In the genomic region with DNA sequence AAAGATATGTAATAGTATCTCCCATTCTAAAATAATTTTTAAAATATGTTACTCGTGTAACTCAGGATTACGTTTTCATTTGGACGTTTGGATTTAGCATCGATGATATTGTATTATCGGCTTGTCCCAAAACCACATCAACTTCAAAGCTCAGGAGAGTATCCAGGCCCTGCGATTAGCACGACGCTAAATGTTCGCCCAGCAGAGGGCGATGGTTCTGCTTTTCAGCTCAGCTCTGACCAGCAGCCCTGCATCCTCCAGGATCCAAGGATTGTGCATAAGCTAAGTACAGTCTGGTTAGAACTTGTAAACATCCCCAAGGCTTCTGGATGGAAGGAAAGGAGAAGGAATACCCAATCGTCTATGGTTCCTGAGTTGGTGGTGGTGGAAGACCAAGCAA, we compare ENCODE assay signal across 9 mouse cellular contexts.
DNase-seq lines count a peak whose midpoint lies in the region; ATAC-seq and TF ChIP-seq lines count a peak whose summit lies in the region.
"Had no signal": no experiment of that assay in that cellular context is flagged by ENCODE, and none has a peak within 500 bp of the region (broad histone marks: within the 10 kb centered on the region; RNA-seq: fewer than 3 reads in every experiment).

No protein-coding gene starts in this region.

- H3K9ac ChIP-seq in MEL (ENCODE audit: control insufficient read depth, low read depth, low read length, poor library complexity, severe bottlenecking) = no peak overlapping the region
- no peak overlapping the region for H3K9ac ChIP-seq in hindbrain, embryonic 13.5 days
- H3K9ac ChIP-seq in midbrain, embryonic 15.5 days = no peak overlapping the region
- H3K9ac ChIP-seq: heart, embryonic 15.5 days had no signal

- H3K27me3 ChIP-seq in cerebellum, adult 2 months (ENCODE audit: control insufficient read depth, insufficient read depth, low read length) = no peaks in the 10 kb centered on the region
- H3K27me3 ChIP-seq in MEL (ENCODE audit: control insufficient read depth in 1 of 2, insufficient read depth in 2 of 2, low read length in 2 of 2) = no peaks in the 10 kb centered on the region
- H3K27me3 ChIP-seq in embryonic facial prominence, embryonic 10.5 days (replicated peaks; ENCODE audit: low read depth, poor library complexity, severe bottlenecking) = no peaks in the 10 kb centered on the region
- no peaks in the 10 kb centered on the region for H3K27me3 ChIP-seq in hindbrain, embryonic 13.5 days
- no peaks in the 10 kb centered on the region for H3K27me3 ChIP-seq in midbrain, embryonic 15.5 days (replicated peaks)
- H3K27me3 ChIP-seq: heart, embryonic 15.5 days had no signal

- no peak for TF ChIP-seq EP300 in MEL (IDR thresholded peaks at IDR 0.05; ENCODE audit: low read depth in 1 of 2, low read length in 2 of 2)

- DNase-seq in cerebellum, adult 2 months = peak in 1 of 2 experiments; percentile 4
- DNase-seq in cerebellum, adult 11-12 months = no peak
- DNase-seq in MEL (ENCODE audit: low read depth, low spot score) = peak; percentile 14
- peak; percentile 72 for DNase-seq in embryonic facial prominence, embryonic 10.5 days (ENCODE audit: low spot score)
- DNase-seq in layer of hippocampus, postnatal 36 days = peak; percentile 8 to 34
- peak; percentile 21 to 68 for DNase-seq in urinary bladder, postnatal 4 days (ENCODE audit: low spot score in 2 of 2)

- no peak for TF ChIP-seq POLR2A in cerebellum, adult 2 months (IDR thresholded peaks at IDR 0.05; ENCODE audit: borderline replicate concordance, insufficient read depth, low read length)
- no peak for TF ChIP-seq POLR2A in MEL (IDR thresholded peaks at IDR 0.05; ENCODE audit: control insufficient read depth in 1 of 2, insufficient read depth in 1 of 2, low read depth in 1 of 2, low read length in 2 of 2, poor library complexity in 1 of 2)

- H3K79me2 ChIP-seq in MEL (ENCODE audit: control insufficient read depth, insufficient read depth, low read length, poor library complexity) = no peaks in the 10 kb centered on the region

- ATAC-seq in hindbrain, embryonic 13.5 days (ENCODE audit: low FRiP score) = 0 out of 2 replicates have a peak, but pooled peaks have one; percentile 63
- ATAC-seq in midbrain, embryonic 15.5 days (replicated peaks) = 0 out of 2 replicates have a peak, but pooled peaks have one; percentile 63

- no peaks in the 10 kb centered on the region for H3K36me3 ChIP-seq in MEL (ENCODE audit: control insufficient read depth in 1 of 2, insufficient read depth in 2 of 2, low read length in 2 of 2)
- no peaks in the 10 kb centered on the region for H3K36me3 ChIP-seq in embryonic facial prominence, embryonic 10.5 days (replicated peaks)
- no peaks in the 10 kb centered on the region for H3K36me3 ChIP-seq in hindbrain, embryonic 13.5 days
- no peaks in the 10 kb centered on the region for H3K36me3 ChIP-seq in midbrain, embryonic 15.5 days (replicated peaks)
- H3K36me3 ChIP-seq: heart, embryonic 15.5 days had no signal

- 28% methylated on average over 11 of the region's 11 CpGs for WGBS in cerebellum, adult 2 months
- WGBS in embryonic facial prominence, embryonic 10.5 days = 30% methylated on average over 11 of the region's 11 CpGs
- WGBS in hindbrain, embryonic 13.5 days = 27% methylated on average over 11 of the region's 11 CpGs
- 33% methylated on average over 11 of the region's 11 CpGs for WGBS in midbrain, embryonic 15.5 days

- no peak overlapping the region for H3K27ac ChIP-seq in cerebellum, adult 2 months (ENCODE audit: insufficient read depth, low read length)
- H3K27ac ChIP-seq in MEL (ENCODE audit: control insufficient read depth, low read depth, low read length) = no peak overlapping the region
- H3K27ac ChIP-seq in embryonic facial prominence, embryonic 10.5 days (replicated peaks) = no peak overlapping the region
- no peak overlapping the region for H3K27ac ChIP-seq in hindbrain, embryonic 13.5 days
- no peak overlapping the region for H3K27ac ChIP-seq in midbrain, embryonic 15.5 days
- H3K27ac ChIP-seq: heart, embryonic 15.5 days had no signal

- TF ChIP-seq RAD21 in MEL (IDR thresholded peaks at IDR 0.05; ENCODE audit: low read depth, low read length) = peak; percentile 6

- H3K9me3 ChIP-seq in MEL (replicated peaks; ENCODE audit: insufficient read depth, low read length) = no peaks in the 10 kb centered on the region
- no peaks in the 10 kb centered on the region for H3K9me3 ChIP-seq in embryonic facial prominence, embryonic 10.5 days
- no peaks in the 10 kb centered on the region for H3K9me3 ChIP-seq in hindbrain, embryonic 13.5 days
- no peaks in the 10 kb centered on the region for H3K9me3 ChIP-seq in midbrain, embryonic 15.5 days
- H3K9me3 ChIP-seq: heart, embryonic 15.5 days had no signal

- no peak overlapping the region for H3K4me3 ChIP-seq in cerebellum, adult 2 months (replicated peaks; ENCODE audit: insufficient read depth, low read depth, low read length)
- no peak overlapping the region for H3K4me3 ChIP-seq in MEL (ENCODE audit: control insufficient read depth in 1 of 2, insufficient read depth in 1 of 2, low read depth in 2 of 2, low read length in 2 of 2)
- H3K4me3 ChIP-seq in embryonic facial prominence, embryonic 10.5 days = no peak overlapping the region
- H3K4me3 ChIP-seq in hindbrain, embryonic 13.5 days = no peak overlapping the region
- no peak overlapping the region for H3K4me3 ChIP-seq in midbrain, embryonic 15.5 days
- H3K4me3 ChIP-seq: heart, embryonic 15.5 days had no signal

- H3K4me2 ChIP-seq in hindbrain, embryonic 13.5 days = no peak overlapping the region
- no peak overlapping the region for H3K4me2 ChIP-seq in midbrain, embryonic 15.5 days
- H3K4me2 ChIP-seq: heart, embryonic 15.5 days had no signal

- TF ChIP-seq CTCF in cerebellum, adult 2 months (IDR thresholded peaks at IDR 0.05; ENCODE audit: borderline replicate concordance, insufficient read depth, low read depth, low read length) = peak; percentile 37; the same call in 1 of the 2 replicates
- peak; percentile 8 to 51 (median 30); a peak in 4 of 6 replicates for TF ChIP-seq CTCF in MEL (IDR thresholded peaks at IDR 0.05 in 2 of 3, conservative IDR thresholded peaks at IDR 0.05 in 1 of 3; ENCODE audit: control insufficient read depth in 1 of 3, insufficient read depth in 1 of 3, low read depth in 2 of 3, low read length in 3 of 3, poor library complexity in 1 of 3, severe bottlenecking in 1 of 3)

- no peaks in the 10 kb centered on the region for H3K4me1 ChIP-seq in cerebellum, adult 2 months (ENCODE audit: control insufficient read depth, insufficient read depth, low read length)
- H3K4me1 ChIP-seq in MEL (ENCODE audit: control insufficient read depth in 1 of 2, insufficient read depth in 2 of 2, low read length in 2 of 2) = no peaks in the 10 kb centered on the region
- H3K4me1 ChIP-seq in embryonic facial prominence, embryonic 10.5 days = no peaks in the 10 kb centered on the region
- 0 out of 2 replicates have a peak, but pooled peaks cover 1% of the 10 kb centered on the region for H3K4me1 ChIP-seq in hindbrain, embryonic 13.5 days (replicated peaks)
- H3K4me1 ChIP-seq in midbrain, embryonic 15.5 days = no peaks in the 10 kb centered on the region
- H3K4me1 ChIP-seq: heart, embryonic 15.5 days had no signal

TF ChIP-seq in MEL, 35 proteins besides CTCF, POLR2A, EP300 and RAD21:
- TF ChIP-seq BHLHE40 (IDR thresholded peaks at IDR 0.05; ENCODE audit: borderline replicate concordance, low read depth, low read length) (no peak), SMC3 (IDR thresholded peaks at IDR 0.05; ENCODE audit: low read depth, low read length) (peak; percentile 39; the same call in 1 of the 2 replicates)
